Mouse (Mus musculus): Measurements from ENCODE around the gene Gramd4. TPM values are rescaled to one million over a fixed set of nuclear protein-coding genes. Genes with fewer than 3 reads are reported as not detected.

The Gramd4 gene
- polyA plus RNA-seq, 1 experiment from 2014 or later: 6.4 TPM

DNA sequence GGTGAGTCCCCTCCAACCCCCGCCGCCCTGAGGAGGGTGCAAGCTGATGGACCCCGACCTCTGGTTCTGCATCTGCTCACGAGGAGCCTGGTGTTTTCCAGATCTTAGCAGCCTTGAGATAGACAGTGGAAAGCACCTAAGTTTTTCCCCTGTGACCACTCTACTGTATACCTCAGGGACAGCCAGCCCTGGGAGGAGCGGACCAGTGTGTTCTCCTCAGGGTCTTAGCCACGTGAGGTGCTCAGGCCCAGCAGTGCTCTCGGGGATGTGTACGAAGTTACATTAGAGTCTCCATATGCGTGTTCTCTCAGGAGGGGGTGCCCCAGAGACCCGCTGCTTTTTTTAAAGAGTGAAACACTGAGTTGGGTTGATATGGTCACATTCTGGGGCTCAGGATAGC is 73.2 kb downstream of the Gramd4 start:
- H3K27me3 ChIP-seq (replicated peaks; ENCODE audit: control insufficient read depth, insufficient read depth, low read length): no peaks in the 10 kb centered on the region
- 94% methylated on average over 10 of the region's 10 CpGs for WGBS
- H3K36me3 ChIP-seq (ENCODE audit: control insufficient read depth, insufficient read depth): peaks cover 71% of the 10 kb centered on the region
- no peak for TF ChIP-seq CTCF (IDR thresholded peaks at IDR 0.05; ENCODE audit: low read depth)
- H3K4me2 ChIP-seq (replicated peaks; ENCODE audit: low read depth): no peak overlapping the region
- no peak overlapping the region for H3K4me3 ChIP-seq (ENCODE audit: low read depth, low read length)
- no peak overlapping the region for H3K27ac ChIP-seq (ENCODE audit: low read depth, low read length)
- H3K4me1 ChIP-seq (replicated peaks; ENCODE audit: control insufficient read depth, insufficient read depth, low read length): no peaks in the 10 kb centered on the region
- no peak overlapping the region for H3K9ac ChIP-seq (ENCODE audit: low read depth, low read length)
- no peak for ATAC-seq
- H3K9me3 ChIP-seq (ENCODE audit: control insufficient read depth): no peaks in the 10 kb centered on the region

GRCm38 (mm10) chr15:86134941-86135783 is 77.7 kb downstream of the Gramd4 start:
- ATAC-seq: peak; percentile 19; the same call in 1 of the 2 replicates
- peak; percentile 94 for TF ChIP-seq CTCF (IDR thresholded peaks at IDR 0.05; ENCODE audit: low read depth)
- no peaks in the 10 kb centered on the region for H3K27me3 ChIP-seq (replicated peaks; ENCODE audit: control insufficient read depth, insufficient read depth, low read length)
- 42% methylated on average over 18 of the region's 18 CpGs for WGBS
- no peak overlapping the region for H3K4me2 ChIP-seq (replicated peaks; ENCODE audit: low read depth)
- H3K9ac ChIP-seq (ENCODE audit: low read depth, low read length): no peak overlapping the region
- H3K9me3 ChIP-seq (ENCODE audit: control insufficient read depth): no peaks in the 10 kb centered on the region
- no peaks in the 10 kb centered on the region for H3K4me1 ChIP-seq (replicated peaks; ENCODE audit: control insufficient read depth, insufficient read depth, low read length)
- no peak overlapping the region for H3K27ac ChIP-seq (ENCODE audit: low read depth, low read length)
- H3K4me3 ChIP-seq (ENCODE audit: low read depth, low read length): no peak overlapping the region
- H3K36me3 ChIP-seq (ENCODE audit: control insufficient read depth, insufficient read depth): peaks cover 48% of the 10 kb centered on the region

- Histone ChIP-seq H3K27ac (ENCODE audit: low read depth, low read length) (no peak overlapping the region), H3K9ac (ENCODE audit: low read depth, low read length) (no peak overlapping the region), H3K4me3 (ENCODE audit: low read depth, low read length) (no peak overlapping the region), H3K4me2 (replicated peaks; ENCODE audit: low read depth) (no peak overlapping the region), H3K27me3 (replicated peaks; ENCODE audit: control insufficient read depth, insufficient read depth, low read length) (no peaks in the 10 kb centered on the region), H3K36me3 (ENCODE audit: control insufficient read depth, insufficient read depth) (peaks cover 34% of the 10 kb centered on the region; the same call in 1 of the 2 replicates), H3K9me3 (ENCODE audit: control insufficient read depth) (no peaks in the 10 kb centered on the region), H3K4me1 (replicated peaks; ENCODE audit: control insufficient read depth, insufficient read depth, low read length) (no peaks in the 10 kb centered on the region)
- no peak for ATAC-seq
- WGBS: 60% methylated on average over 4 of the region's 4 CpGs
- TF ChIP-seq CTCF (IDR thresholded peaks at IDR 0.05; ENCODE audit: low read depth): peak; percentile 70
These were observed 80.1 kb downstream of the Gramd4 start for GRCm38 (mm10) chr15:86137638-86138037.

- Histone ChIP-seq H3K36me3 (ENCODE audit: control insufficient read depth, insufficient read depth) (peaks cover 28% of the 10 kb centered on the region; the same call in 1 of the 2 replicates), H3K4me3 (ENCODE audit: low read depth, low read length) (no peak overlapping the region), H3K4me2 (replicated peaks; ENCODE audit: low read depth) (no peak overlapping the region), H3K9me3 (ENCODE audit: control insufficient read depth) (no peaks in the 10 kb centered on the region), H3K9ac (ENCODE audit: low read depth, low read length) (no peak overlapping the region), H3K4me1 (replicated peaks; ENCODE audit: control insufficient read depth, insufficient read depth, low read length) (no peaks in the 10 kb centered on the region), H3K27me3 (replicated peaks; ENCODE audit: control insufficient read depth, insufficient read depth, low read length) (no peaks in the 10 kb centered on the region), H3K27ac (ENCODE audit: low read depth, low read length) (no peak overlapping the region)
- peak; percentile 94 for TF ChIP-seq CTCF (IDR thresholded peaks at IDR 0.05; ENCODE audit: low read depth)
- ATAC-seq: no peak
- WGBS: 40% methylated on average over 10 of the region's 10 CpGs
These were observed 82.8 kb downstream of the Gramd4 start for GRCm38 (mm10) chr15:86140323-86140722.

DNA sequence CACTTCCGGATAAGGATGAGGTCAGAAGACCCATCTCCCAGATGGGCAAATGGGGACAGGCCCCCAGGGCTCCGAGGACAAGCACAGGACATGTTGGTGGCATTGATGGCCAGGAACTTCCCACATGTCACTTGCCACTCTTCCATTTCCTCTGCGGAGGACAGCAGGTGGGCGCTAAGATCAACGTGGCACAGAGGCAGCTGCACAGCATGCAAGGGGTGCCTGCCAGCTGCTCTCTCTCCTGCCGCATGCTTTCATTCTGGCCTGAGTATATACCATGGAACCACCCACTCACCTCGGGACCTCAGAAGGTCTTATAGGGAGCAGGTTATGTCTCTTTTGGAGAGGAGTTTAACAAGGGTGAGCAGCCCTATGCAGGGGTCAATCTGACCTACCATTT is 87.1 kb downstream of the Gramd4 start:
- no peaks in the 10 kb centered on the region for H3K9me3 ChIP-seq (ENCODE audit: control insufficient read depth)
- H3K4me3 ChIP-seq (ENCODE audit: low read depth, low read length): no peak overlapping the region
- no peak for TF ChIP-seq CTCF (IDR thresholded peaks at IDR 0.05; ENCODE audit: low read depth)
- no peak overlapping the region for H3K27ac ChIP-seq (ENCODE audit: low read depth, low read length)
- WGBS: 81% methylated on average over 7 of the region's 7 CpGs
- no peaks in the 10 kb centered on the region for H3K4me1 ChIP-seq (replicated peaks; ENCODE audit: control insufficient read depth, insufficient read depth, low read length)
- H3K4me2 ChIP-seq (replicated peaks; ENCODE audit: low read depth): no peak overlapping the region
- H3K27me3 ChIP-seq (replicated peaks; ENCODE audit: control insufficient read depth, insufficient read depth, low read length): no peaks in the 10 kb centered on the region
- no peak overlapping the region for H3K9ac ChIP-seq (ENCODE audit: low read depth, low read length)
- peaks cover 28% of the 10 kb centered on the region; the same call in 1 of the 2 replicates for H3K36me3 ChIP-seq (ENCODE audit: control insufficient read depth, insufficient read depth)
- ATAC-seq: no peak

GRCm38 (mm10) chr15:86145046-86145445 is 87.6 kb downstream of the Gramd4 start:
- Histone ChIP-seq H3K27me3 (replicated peaks; ENCODE audit: control insufficient read depth, insufficient read depth, low read length) (no peaks in the 10 kb centered on the region), H3K4me1 (replicated peaks; ENCODE audit: control insufficient read depth, insufficient read depth, low read length) (no peaks in the 10 kb centered on the region), H3K9me3 (ENCODE audit: control insufficient read depth) (no peaks in the 10 kb centered on the region), H3K4me2 (replicated peaks; ENCODE audit: low read depth) (no peak overlapping the region), H3K9ac (ENCODE audit: low read depth, low read length) (no peak overlapping the region), H3K36me3 (ENCODE audit: control insufficient read depth, insufficient read depth) (peaks cover 28% of the 10 kb centered on the region; the same call in 1 of the 2 replicates), H3K27ac (ENCODE audit: low read depth, low read length) (no peak overlapping the region), H3K4me3 (ENCODE audit: low read depth, low read length) (no peak overlapping the region)
- 81% methylated on average over 7 of the region's 7 CpGs for WGBS
- TF ChIP-seq CTCF (IDR thresholded peaks at IDR 0.05; ENCODE audit: low read depth): no peak
- ATAC-seq: no peak

All from intestine, postnatal 0 days (tissue).